Mouse (Mus musculus) retina, postnatal 7 days (tissue): ENCODE measurements at regions not wholly inside any gene's neighbourhood (a gene's known extent, or its start where the extent isn't known, plus 50 kb on each side); places are given as distances from the start of the nearest gene placed in this dataset.

Experiments used
- DNase-seq: peaks from one replicate; pipeline ENCODE4 v3.0.0-alpha.2; 2012; ENCODE audit warnings: low read depth, low spot score

DNA sequence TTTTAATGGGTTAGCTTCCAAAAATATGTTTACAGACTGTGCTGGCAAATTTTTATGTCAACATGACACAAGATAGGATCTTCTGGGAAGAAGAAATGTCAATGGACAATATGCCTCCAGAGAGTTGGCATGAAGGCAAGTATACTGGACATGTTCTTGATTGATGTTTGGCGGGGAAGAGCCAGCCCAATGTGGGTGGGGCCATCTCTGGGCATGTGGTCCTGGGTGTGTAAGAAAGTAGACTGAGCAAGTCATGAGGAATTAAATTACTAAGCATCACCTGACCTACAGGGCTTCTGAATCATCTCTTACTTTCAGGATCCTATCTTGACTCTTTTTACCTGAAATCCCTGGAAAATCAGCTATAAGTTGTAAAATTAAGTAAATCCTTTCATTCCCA lies 525.0 kb upstream of the Grm7 start:
- no peak for DNase-seq

DNA sequence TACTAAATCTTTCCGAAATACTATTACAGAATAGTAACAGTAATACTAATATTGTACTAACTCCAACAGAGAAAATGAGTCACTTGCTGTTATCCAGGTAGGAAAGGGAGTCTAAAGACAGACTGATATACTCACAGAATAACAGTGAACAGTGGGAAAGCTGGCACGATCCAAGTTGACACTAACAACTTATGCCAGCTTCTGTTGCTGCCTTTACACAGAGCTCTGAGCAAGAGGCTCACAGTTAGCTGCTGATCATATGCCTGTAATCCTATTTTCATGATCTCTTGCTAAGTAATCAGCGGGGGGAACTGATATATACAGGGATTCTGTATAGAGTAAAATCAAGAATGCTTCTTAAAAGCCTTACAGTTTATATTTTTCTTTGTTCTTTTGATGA lies 513.1 kb upstream of the Grm7 start:
- peak; percentile 4 for DNase-seq

DNA sequence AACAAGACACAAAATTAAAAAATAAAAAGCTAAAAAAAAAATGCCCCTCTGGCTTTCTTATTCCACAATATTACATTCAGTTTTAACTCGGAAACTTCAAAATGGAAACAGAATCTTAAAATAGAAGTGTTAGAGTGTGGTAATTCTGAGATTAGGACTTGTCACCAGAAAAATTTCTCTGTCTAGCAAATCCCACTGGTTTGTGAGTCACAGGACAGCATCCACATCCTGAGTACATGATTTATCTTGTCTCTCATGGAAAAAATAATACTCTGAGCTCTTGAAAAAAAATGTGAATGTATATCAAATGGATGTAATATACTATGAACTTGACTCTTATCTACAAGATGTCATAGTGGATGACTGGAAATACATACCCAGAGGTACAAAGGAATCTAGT lies 511.8 kb upstream of the Grm7 start:
- DNase-seq = no peak

DNA sequence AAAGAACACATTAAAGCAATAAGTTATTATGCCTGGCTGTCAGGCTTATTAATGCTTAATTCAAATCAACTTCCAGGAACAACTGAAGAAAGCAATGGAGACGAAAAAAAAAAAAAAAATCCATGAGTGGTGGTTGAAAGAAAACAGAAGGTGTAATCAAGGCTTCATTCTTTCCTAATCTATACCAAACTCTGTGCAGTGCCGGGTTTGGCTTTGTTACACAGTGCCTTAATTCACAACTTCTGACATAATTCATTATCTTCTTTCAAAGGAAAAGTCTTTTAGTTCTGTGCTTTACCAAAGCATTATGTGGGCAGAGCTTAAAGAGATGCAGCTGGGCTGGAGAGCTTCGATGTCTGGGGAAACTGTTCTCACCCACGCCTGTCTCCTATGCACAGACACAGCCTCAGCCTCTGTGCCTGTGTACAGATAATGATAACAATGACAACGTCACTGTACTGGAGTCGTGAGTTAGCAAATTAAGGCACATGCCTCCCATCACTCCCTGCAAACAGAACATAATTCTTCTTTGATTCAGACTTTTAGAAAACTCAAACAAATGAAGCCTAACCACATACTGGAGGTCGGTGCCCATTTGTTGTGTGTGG lies 508.2 kb upstream of the Grm7 start:
- DNase-seq = no peak

DNA sequence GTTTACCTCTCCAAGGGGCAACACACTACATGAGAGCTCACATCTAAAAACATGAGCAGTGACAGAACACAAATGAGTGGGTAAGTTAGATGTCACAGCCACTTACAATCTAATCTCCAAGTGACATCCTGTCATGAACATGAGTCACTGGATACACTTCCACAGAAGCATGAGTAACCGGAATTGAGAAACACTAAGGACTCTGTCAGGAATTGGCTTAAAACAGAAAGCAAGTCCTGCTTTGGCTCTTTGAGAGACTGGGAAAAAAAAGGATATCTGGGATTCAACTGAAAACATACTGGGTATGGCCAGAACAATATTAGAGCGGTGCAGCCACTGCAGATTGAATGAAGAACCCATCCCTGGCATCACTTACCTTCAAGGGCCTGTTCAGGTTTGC lies 506.0 kb upstream of the Grm7 start:
- no peak for DNase-seq

DNA sequence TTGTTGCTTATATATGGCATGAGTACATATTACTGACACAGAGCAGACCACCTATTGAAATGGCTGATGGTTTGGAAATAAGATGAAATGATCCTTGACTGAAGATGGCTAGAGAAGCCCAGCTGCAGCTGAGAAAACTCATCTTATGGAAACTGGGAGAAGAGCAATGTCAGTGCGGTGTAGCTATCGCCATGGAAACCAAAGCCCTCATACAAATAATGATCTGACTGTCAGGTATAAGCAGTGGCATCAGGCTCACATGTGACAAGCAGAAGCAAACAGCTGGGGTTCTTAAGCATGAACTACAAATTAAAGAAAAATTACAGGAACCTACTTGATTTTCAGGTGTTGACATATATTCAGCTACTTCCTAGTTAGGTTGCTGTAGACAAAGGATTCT lies 476.8 kb upstream of the Grm7 start:
- DNase-seq = no peak

DNA sequence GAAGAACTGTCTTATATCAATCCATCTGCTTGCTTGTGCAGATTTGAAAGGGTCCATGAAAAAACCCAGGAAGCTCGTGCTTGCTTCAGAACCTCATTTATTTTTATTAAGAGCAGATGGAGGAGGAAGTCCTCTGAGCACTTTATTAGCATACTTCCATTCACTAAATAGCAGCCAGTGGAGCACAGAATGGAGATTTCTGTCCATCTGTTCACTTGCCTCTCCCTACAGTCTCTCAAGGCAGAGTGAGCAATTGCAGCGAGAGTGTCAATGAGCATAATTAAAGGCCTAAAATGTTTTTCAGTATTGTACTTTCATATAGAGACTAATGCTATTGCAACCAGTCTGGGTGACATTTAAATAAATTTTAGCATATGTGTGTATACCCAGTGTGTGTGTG lies 439.4 kb upstream of the Grm7 start:
- DNase-seq = no peak

DNA sequence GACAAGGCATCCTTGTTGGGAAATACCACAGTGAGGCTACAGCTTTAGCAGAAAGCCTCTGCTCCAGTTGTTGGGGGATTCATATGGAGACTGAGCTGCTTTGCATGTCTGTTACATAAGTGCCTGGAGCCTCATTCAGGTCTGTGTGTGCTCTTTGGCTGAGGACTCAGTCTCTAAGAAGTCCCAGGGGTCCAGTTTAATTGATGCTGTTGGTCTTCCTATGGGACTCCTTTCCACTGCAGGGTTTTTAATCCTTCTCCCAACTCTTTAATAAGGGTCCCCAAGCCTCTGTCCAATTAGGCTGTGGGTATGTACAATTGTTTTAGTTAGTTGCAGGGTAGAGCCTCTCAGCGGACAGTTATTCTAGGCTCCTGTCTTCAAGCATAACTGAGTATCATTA lies 436.6 kb upstream of the Grm7 start:
- no peak for DNase-seq

GRCm38 (mm10) chr6:110247490-110247889 lies 397.9 kb upstream of the Grm7 start:
- DNase-seq = no peak

GRCm38 (mm10) chr6:110296549-110296948 lies 348.8 kb upstream of the Grm7 start:
- DNase-seq = no peak
